Comparison of ENCODE assay signal across 8 mouse cellular contexts in the genomic region with DNA sequence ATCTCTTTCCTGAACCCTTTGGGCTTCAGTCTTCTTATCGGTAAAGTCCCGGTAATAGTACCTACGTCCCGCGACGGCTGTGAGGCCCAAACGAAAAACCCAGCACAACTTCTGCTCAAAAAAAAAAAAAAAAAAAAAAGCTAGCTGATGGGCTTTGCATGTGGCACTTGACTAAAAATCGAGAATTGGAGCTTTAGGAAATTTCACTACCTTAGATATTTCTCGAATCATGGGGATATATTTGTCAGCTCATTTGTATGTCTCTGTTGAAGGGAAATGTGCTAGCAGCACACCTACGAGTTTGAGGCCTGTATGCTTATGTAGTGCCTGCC. TPM values are rescaled to one million over a fixed set of nuclear protein-coding genes. Genes with fewer than 3 reads are reported as not detected.
DNase-seq lines count a peak whose midpoint lies in the region; ATAC-seq and TF ChIP-seq lines count a peak whose summit lies in the region.

No protein-coding gene starts in this region.

- dilution Hi-C loops in CH12.LX (cut with MboI; ENCODE audit: extremely low pct_ligation_motif_present, extremely low pct_unique_long_range_greater_than_20kb, low sequenced_read_pairs): no loop called here

- no peak for TF ChIP-seq POLR2A in CH12.LX (IDR thresholded peaks at IDR 0.05; ENCODE audit: low read depth, low read length)

- peak overlapping the region; percentile 95 for H3K4me3 ChIP-seq in heart, embryonic 11.5 days (ENCODE audit: low read depth, low read length)
- peak overlapping the region; percentile 80 to 98 (median 93) for H3K4me3 ChIP-seq in CH12.LX (replicated peaks in 1 of 3; ENCODE audit: low read depth in 2 of 3, low read length in 2 of 3, poor library complexity in 1 of 3)
- peak overlapping the region; percentile 96 for H3K4me3 ChIP-seq in forebrain, embryonic 13.5 days
- H3K4me3 ChIP-seq in liver, embryonic 16.5 days (ENCODE audit: low read depth, low read length): peak overlapping the region; percentile 82

- WGBS in heart, embryonic 11.5 days (ENCODE audit: insufficient replicate concordance): 1% methylated on average over 10 of the region's 10 CpGs
- 2% methylated on average over 10 of the region's 10 CpGs for WGBS in forebrain, embryonic 13.5 days
- WGBS in liver, embryonic 16.5 days (ENCODE audit: insufficient replicate concordance): under 1% methylated on average over 10 of the region's 10 CpGs

- no peak for TF ChIP-seq RAD21 in CH12.LX (IDR thresholded peaks at IDR 0.05; ENCODE audit: low read depth, low read length)

- peaks cover 7% of the 10 kb centered on the region for H3K4me1 ChIP-seq in heart, embryonic 11.5 days (ENCODE audit: control insufficient read depth, insufficient read depth, low read length)
- peaks cover 0 to 48% of the 10 kb centered on the region in 2 experiments; a peak in 3 of 4 replicates for H3K4me1 ChIP-seq in CH12.LX (ENCODE audit: control insufficient read depth in 1 of 2, insufficient read depth in 2 of 2)
- peaks cover 20% of the 10 kb centered on the region for H3K4me1 ChIP-seq in forebrain, embryonic 13.5 days
- H3K4me1 ChIP-seq in liver, embryonic 16.5 days (ENCODE audit: control insufficient read depth, low read depth, low read length): peaks cover 8% of the 10 kb centered on the region

- 0 out of 2 replicates have a peak overlapping the region, but pooled peaks have one; percentile 31 for H3K27ac ChIP-seq in heart, embryonic 11.5 days (ENCODE audit: low read depth, low read length)
- peak overlapping the region; percentile 70 for H3K27ac ChIP-seq in CH12.LX (ENCODE audit: insufficient read depth, low read depth)
- H3K27ac ChIP-seq in forebrain, embryonic 13.5 days: 0 out of 2 replicates have a peak overlapping the region, but pooled peaks have one; percentile 70
- H3K27ac ChIP-seq in liver, embryonic 16.5 days (ENCODE audit: low read length): peak overlapping the region; percentile 69

- TF ChIP-seq CTCF in CH12.LX (conservative IDR thresholded peaks at IDR 0.05 in 1 of 2, IDR thresholded peaks at IDR 0.05 in 1 of 2; ENCODE audit: low read depth in 2 of 2, low read length in 2 of 2): no peak

- peak overlapping the region; percentile 65 for H3K4me2 ChIP-seq in heart, embryonic 11.5 days
- peak overlapping the region; percentile 94 for H3K4me2 ChIP-seq in CH12.LX (ENCODE audit: insufficient read depth, low read depth, poor library complexity, severe bottlenecking)
- peak overlapping the region; percentile 82 for H3K4me2 ChIP-seq in forebrain, embryonic 13.5 days
- peak overlapping the region; percentile 72 for H3K4me2 ChIP-seq in liver, embryonic 16.5 days (ENCODE audit: low read depth, low read length)

- TF ChIP-seq EP300 in CH12.LX (IDR thresholded peaks at IDR 0.05; ENCODE audit: low read length): no peak

- no peak for DNase-seq in heart, postnatal 14 days
- peak; percentile 19 for DNase-seq in CH12.LX (ENCODE audit: extremely low read depth)
- no peak for DNase-seq in thymus, postnatal 0 days (ENCODE audit: low spot score)
- DNase-seq in urinary bladder, postnatal 4 days (ENCODE audit: low spot score in 2 of 2): no peak
- no peak for DNase-seq in left cerebral cortex, adult 9 months (ENCODE audit: low spot score in 2 of 2)

- H3K27me3 ChIP-seq in heart, embryonic 11.5 days (ENCODE audit: control insufficient read depth, insufficient read depth, low read length): no peaks in the 10 kb centered on the region
- no peaks in the 10 kb centered on the region for H3K27me3 ChIP-seq in CH12.LX (replicated peaks)
- H3K27me3 ChIP-seq in forebrain, embryonic 13.5 days: no peaks in the 10 kb centered on the region
- no peaks in the 10 kb centered on the region for H3K27me3 ChIP-seq in liver, embryonic 16.5 days (ENCODE audit: control insufficient read depth, insufficient read depth, low read depth, low read length)

- intact Hi-C loops in heart, postnatal 14 days (cut with DNase I): loop anchor here (5.0 kb wide), 2 partner anchors 86 to 131 kb away; a partner anchor contains a TSS

- no peak for ATAC-seq in heart, embryonic 11.5 days (replicated peaks; ENCODE audit: insufficient number of reproducible peaks, low FRiP score, low TSS enrichment)
- no peak for ATAC-seq in forebrain, embryonic 13.5 days
- ATAC-seq in liver, embryonic 16.5 days (ENCODE audit: low read depth): no peak

- in situ Hi-C loops in CH12.LX (cut with MboI; ENCODE audit: low pct_ligation_motif_present, low pct_unique_long_range_greater_than_20kb, low sequenced_read_pairs): no loop called here

- no peaks in the 10 kb centered on the region for H3K9me3 ChIP-seq in heart, embryonic 11.5 days (replicated peaks; ENCODE audit: control insufficient read depth, low read length)
- H3K9me3 ChIP-seq in CH12.LX (replicated peaks; ENCODE audit: low read length): no peaks in the 10 kb centered on the region
- no peaks in the 10 kb centered on the region for H3K9me3 ChIP-seq in forebrain, embryonic 13.5 days (replicated peaks)
- H3K9me3 ChIP-seq in liver, embryonic 16.5 days (replicated peaks; ENCODE audit: control insufficient read depth, low read length): no peaks in the 10 kb centered on the region

- peak overlapping the region; percentile 97 for H3K9ac ChIP-seq in heart, embryonic 11.5 days (ENCODE audit: low read depth, low read length)
- H3K9ac ChIP-seq in CH12.LX (ENCODE audit: insufficient read depth, low read depth): peak overlapping the region; percentile 97
- H3K9ac ChIP-seq in forebrain, embryonic 13.5 days: peak overlapping the region; percentile 95
- peak overlapping the region; percentile 83 for H3K9ac ChIP-seq in liver, embryonic 16.5 days (ENCODE audit: low read depth, low read length)

- H3K79me2 ChIP-seq in CH12.LX (replicated peaks; ENCODE audit: control insufficient read depth, extremely low read depth, insufficient read depth, poor library complexity, severe bottlenecking): peaks cover 53% of the 10 kb centered on the region

- no peaks in the 10 kb centered on the region for H3K36me3 ChIP-seq in heart, embryonic 11.5 days (ENCODE audit: control insufficient read depth, insufficient read depth, low read length)
- peaks cover 3 to 21% of the 10 kb centered on the region in 2 experiments for H3K36me3 ChIP-seq in CH12.LX (replicated peaks in 1 of 2; ENCODE audit: control insufficient read depth in 1 of 2, insufficient read depth in 1 of 2, low read length in 1 of 2)
- H3K36me3 ChIP-seq in forebrain, embryonic 13.5 days (ENCODE audit: poor library complexity, severe bottlenecking): peaks cover 10% of the 10 kb centered on the region; the same call in 1 of the 2 replicates
- no peaks in the 10 kb centered on the region for H3K36me3 ChIP-seq in liver, embryonic 16.5 days (ENCODE audit: control insufficient read depth, insufficient read depth)

TF ChIP-seq in CH12.LX, 34 proteins besides CTCF, POLR2A, EP300 and RAD21:
- TF ChIP-seq MYC (IDR thresholded peaks at IDR 0.05; ENCODE audit: low read depth, low read length) (0 out of 2 replicates have a peak, but pooled peaks have one; percentile 12), IRF4 (IDR thresholded peaks at IDR 0.05; ENCODE audit: low read depth, low read length) (no peak), ZNF384 (IDR thresholded peaks at IDR 0.05; ENCODE audit: low read depth, low read length) (peak; percentile 84)

RNA-seq across cellular contexts. Expression of a gene that starts 0.9 kb away (rescaled TPM):
- polyA plus RNA-seq in heart, embryonic 11.5 days (2014; fragmentation: Nextera tagmentation; extraction: Ambion mirVana): 262 and 278 TPM in 2 replicates
- total RNA-seq in heart, postnatal 14 days (2021): 100 to 1,000 TPM; 134 to 143 TPM
- 244 and 311 TPM in 2 replicates for total RNA-seq in CH12.LX (2012; rRNA removed)
- 194 and 233 TPM in 2 replicates for total RNA-seq in CH12.LX (2014; rRNA removed)
- polyA plus RNA-seq in CH12.LX (2012; ENCODE audit: insufficient read length, low read depth): 479 and 504 TPM in 2 replicates
- 282 and 301 TPM in 2 replicates for polyA plus RNA-seq in forebrain, embryonic 13.5 days (2015; fragmentation: Nextera tagmentation; extraction: Ambion mirVana)
- polyA plus RNA-seq in liver, embryonic 16.5 days (2015; fragmentation: Nextera tagmentation; extraction: Ambion mirVana): 109 and 121 TPM in 2 replicates
- polyA plus RNA-seq in thymus, postnatal 0 days (2015; fragmentation: Nextera tagmentation; extraction: Ambion mirVana): 467 and 471 TPM in 2 replicates

RNA-seq across cellular contexts. Expression of a gene that starts 32.5 kb away (rescaled TPM):
- 12.8 and 15.0 TPM in 2 replicates for polyA plus RNA-seq in heart, embryonic 11.5 days (2014; fragmentation: Nextera tagmentation; extraction: Ambion mirVana)
- total RNA-seq in heart, postnatal 14 days (2021): 10 to 100 TPM; 12.3 to 13.8 TPM
- total RNA-seq in CH12.LX (2012; rRNA removed) (66.6 and 67.8 TPM in 2 replicates), CH12.LX (2014; rRNA removed) (55.0 and 65.7 TPM in 2 replicates)
- polyA plus RNA-seq in CH12.LX (2012; ENCODE audit: insufficient read length, low read depth): 94.6 and 107 TPM in 2 replicates
- 25.7 and 26.9 TPM in 2 replicates for polyA plus RNA-seq in forebrain, embryonic 13.5 days (2015; fragmentation: Nextera tagmentation; extraction: Ambion mirVana)
- 1.4 and 1.6 TPM in 2 replicates for polyA plus RNA-seq in liver, embryonic 16.5 days (2015; fragmentation: Nextera tagmentation; extraction: Ambion mirVana)
- polyA plus RNA-seq in thymus, postnatal 0 days (2015; fragmentation: Nextera tagmentation; extraction: Ambion mirVana): 5.5 and 5.7 TPM in 2 replicates
